Mouse (Mus musculus): ENCODE data around the gene Olfr1046. TPM values are rescaled to one million over a fixed set of nuclear protein-coding genes. Genes with fewer than 3 reads are reported as not detected.
"Not testable (repeated sequence)": the region's sequence is repeated elsewhere in the genome, so short reads cannot be mapped to it uniquely, and the experiment has no call there.

The Olfr1046 gene
- total RNA-seq (2022): not detected

DNA sequence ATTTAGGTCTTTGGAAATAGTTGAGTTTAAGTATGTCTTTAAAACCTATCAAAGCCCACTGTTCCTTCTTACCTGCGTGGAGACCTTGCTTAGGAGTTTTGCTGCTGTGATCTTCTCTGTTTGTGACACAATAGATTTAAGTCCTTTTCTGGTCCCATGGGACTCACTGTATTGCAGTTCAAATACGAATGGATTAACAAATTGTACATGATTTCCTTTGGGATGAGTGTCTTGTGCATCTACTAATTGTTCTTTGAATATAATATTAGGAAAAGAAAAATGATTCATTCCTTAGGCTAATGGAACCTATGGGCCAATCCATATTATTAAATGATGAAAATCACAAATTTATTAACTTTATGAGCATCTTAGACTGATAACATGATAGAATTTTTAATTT lies at the start of gene Olfr1046:
Gene Olfr1046 (minus strand): TSS at position 101 of the 400 bp plus-strand sequence.
- DNase-seq (ENCODE audit: low spot score): no peak

DNA sequence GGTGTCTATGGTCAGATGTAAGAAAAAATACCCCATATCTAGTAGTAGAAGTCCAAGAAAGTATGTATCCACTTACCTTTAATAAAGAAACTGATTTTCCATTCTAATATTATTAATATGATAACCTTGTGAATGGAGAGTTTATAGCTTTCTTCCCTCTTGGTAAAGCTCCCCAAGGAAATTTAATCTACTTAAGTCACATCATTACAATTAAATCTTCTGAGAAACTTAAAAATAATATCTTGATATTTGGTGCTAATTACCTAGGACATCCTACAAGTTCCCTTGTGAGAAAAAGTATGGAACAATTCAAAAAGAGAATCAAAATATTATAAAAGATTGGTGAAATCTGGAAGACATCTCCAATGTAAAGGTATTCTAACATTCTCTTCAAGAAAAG lies 39.1 kb upstream of the Olfr1046 start, which contains the start of gene Olfr1049:
Gene Olfr1049 (minus strand): TSS at position 101 of the 400 bp plus-strand sequence.
- DNase-seq (ENCODE audit: low spot score): not testable (repeated sequence)

DNA sequence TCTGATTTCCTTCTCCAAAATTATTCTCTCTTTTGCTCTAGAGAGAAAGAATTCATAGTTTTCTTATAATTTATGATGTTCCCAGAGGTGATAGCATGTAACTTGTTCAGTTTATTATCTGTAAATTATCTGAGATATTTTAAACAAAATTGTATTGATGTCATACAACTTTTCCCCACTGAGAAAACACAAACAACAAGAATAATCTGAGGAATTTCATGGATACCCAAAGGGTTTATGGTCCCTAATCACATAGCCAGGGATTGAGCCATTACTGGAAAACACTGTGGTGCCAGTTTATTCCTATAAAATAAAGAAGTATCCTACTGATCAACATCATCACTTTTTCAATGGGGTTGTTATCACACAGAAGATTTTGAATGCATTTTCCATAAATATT lies 21.1 kb upstream of the Olfr1046 start, which contains the start of gene Olfr1048:
Gene Olfr1048 (minus strand): TSS at position 101 of the 400 bp plus-strand sequence.
- no peak for DNase-seq (ENCODE audit: low spot score)

DNA sequence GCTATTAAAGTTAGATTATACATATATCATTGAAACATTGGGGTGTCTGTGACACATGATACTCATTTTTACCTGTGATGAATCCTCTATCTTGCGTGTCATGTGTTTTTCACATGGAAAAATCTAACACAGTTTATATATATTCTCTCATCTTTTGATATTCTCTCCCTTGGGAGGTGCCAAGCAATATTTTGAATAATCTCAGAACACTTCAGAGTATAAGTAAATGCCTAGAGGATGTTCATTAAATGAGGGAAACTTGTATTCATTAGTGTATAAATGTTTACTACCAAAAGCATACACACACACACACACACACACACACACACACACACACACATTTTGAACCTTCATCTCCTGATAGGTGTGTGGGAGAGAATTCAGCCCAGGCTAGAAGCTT lies 12.2 kb upstream of the Olfr1046 start, which contains the start of gene Olfr1047:
Gene Olfr1047 (minus strand): TSS at position 101 of the 400 bp plus-strand sequence.
- DNase-seq (ENCODE audit: low spot score): no peak

DNA sequence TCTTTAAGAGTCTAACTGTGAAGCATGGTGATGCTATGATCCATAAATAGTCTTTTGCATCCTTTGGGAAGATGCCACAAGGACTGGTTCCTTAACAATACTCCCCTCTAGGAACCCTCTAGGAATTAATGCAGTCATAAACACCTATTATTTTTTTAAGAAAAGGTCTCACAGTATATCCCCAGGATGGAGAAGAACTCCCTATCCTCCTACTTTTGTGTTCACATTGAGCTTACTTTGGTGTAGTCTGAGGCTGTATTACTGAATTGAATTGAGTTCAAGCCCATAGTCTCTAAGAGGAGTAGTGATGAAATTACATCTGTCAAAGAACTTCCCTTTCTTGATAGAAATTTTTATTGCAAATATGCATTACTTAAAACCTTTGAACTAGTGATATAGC lies 16.2 kb downstream of the Olfr1046 start, which contains the start of gene Olfr1045:
Gene Olfr1045 (minus strand): TSS at position 101 of the 400 bp plus-strand sequence.
- no peak for DNase-seq (ENCODE audit: low spot score)

DNA sequence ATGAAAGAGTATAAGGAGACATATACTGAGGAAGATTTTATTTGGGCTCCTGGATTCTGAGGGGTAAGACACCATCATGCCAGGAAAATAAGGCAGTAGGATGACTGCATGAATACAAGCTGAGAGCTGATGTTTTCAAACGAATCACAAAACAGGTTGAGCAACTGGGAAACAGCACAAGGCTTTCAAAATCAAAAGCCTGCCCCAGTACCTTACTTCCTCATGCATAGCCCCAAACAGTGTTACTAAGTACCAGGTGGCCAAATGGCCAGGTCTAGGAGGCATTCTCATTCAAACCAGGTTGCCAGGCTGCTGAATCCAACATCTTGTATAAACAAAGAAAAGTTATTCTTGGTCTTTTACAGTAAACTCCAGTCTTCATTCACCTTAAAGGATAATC lies 23.3 kb downstream of the Olfr1046 start:
- DNase-seq (ENCODE audit: low spot score): no peak

DNA sequence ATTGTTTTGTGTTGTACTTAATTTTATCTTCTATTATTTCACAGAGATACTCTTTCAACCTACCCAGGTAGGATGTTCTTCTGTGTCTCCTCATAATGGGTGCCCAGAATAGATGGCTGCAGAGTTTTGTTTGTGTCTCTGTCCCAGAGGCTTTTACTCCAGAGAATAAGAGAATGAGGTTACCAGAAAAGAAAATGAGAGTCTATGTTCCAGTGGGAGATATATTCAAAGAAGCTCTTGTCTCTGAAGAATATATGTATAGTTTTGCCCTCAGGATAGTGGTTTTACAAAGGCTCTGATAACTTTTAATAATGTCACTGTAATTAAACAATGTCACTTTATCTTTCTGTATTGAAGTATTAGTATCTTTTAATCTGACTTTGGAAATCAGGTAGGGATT lies 33.5 kb downstream of the Olfr1046 start, which contains the start of gene Olfr52:
Gene Olfr52 (minus strand): TSS at position 101 of the 400 bp plus-strand sequence.
- no peak for DNase-seq (ENCODE audit: low spot score)

DNA sequence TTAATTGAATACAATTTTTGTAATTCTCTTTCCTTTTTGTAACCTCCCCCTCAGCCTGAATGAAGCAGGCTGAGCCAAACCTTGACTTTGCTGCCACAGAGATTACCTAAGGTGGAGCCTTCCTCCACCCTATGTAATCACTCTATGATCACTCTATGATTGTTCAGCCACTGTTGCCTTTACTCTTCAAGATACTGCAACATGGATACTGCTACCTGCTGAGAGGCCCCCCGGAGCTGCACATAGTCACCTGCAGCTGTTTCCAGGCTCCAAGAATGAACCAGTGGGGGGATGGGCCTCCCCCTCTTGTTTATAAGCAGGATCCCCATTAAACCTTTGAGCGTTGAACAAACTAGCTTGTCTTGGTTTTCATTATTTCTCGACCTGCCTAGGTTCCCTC lies 39.2 kb downstream of the Olfr1046 start:
- DNase-seq (ENCODE audit: low spot score): no peak

DNA sequence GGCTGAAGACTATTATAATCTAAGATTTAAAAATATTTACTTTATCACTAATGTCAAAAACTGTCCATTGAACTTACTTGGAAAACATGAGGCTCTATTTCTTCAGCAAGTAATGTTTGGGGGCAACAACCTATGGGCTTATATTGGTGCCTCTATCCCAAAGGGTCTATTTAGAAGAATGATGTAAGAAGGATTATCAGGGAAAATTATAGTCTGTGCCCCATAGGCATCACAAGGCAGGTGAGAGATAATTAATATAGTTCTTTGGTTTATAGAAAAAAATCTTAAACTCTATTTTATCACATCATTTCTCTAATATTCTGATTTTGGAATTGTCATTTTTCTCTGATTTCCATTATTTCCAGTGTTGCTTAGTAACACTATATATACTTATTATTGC lies 41.4 kb downstream of the Olfr1046 start, which contains the start of gene Olfr1044:
Gene Olfr1044 (minus strand): TSS at position 101 of the 400 bp plus-strand sequence.
- DNase-seq (ENCODE audit: low spot score): no peak

DNA sequence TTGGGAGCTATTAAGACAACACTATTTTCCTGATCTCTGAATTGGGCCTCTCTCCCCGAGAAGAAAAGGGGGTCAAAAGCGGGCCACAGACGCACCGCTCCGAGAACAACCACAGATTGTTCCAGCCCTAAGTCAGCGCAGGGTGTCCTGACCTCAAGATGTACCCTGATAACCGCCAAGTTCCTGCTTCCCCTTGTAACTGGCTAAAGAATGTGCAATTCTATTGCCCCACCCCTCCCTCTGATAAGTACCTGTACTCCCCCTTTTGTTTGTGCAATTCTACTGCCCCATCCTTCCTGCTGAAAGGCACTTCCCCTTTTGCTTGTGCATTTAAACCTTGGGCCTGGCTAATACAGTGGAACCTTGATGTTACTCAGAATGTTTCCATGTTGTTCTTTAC lies 43.7 kb downstream of the Olfr1046 start:
- DNase-seq (ENCODE audit: low spot score): not testable (repeated sequence)

DNA sequence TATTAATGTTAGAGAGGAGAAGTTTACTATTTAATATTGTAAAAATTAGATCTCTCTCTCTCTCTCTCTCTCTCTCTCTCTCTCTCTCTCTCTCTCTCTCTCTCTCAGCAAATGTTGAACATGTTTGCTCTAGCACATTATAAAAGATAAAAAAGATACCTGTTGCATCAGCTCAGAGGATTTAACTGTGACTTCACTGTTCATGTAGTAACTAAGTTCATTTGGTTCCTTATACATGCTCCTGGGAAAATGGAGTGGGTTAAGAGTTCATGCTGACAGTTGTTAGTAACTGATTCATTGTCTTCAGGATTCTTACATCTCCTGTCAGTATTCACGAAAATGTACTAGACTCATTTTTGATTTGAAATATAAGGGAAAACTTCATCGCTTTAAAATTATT lies 51.7 kb downstream of the Olfr1046 start, which contains the start of gene Olfr1043:
Gene Olfr1043 (minus strand): TSS at position 101 of the 400 bp plus-strand sequence.
- DNase-seq (ENCODE audit: low spot score): no peak

Other genes starting within 250 kb of the Olfr1046 start
- gene Olfr1029, start 245.4 kb downstream of the Olfr1046 start, total RNA-seq (2022): not detected
- gene Olfr1030, start 240.0 kb downstream of the Olfr1046 start, total RNA-seq (2022): not detected
- gene Olfr1031, start 229.0 kb downstream of the Olfr1046 start, total RNA-seq (2022): not detected
- gene Olfr1032, start 213.8 kb downstream of the Olfr1046 start, total RNA-seq (2022): not detected
- gene Olfr1033, start 198.7 kb downstream of the Olfr1046 start, total RNA-seq (2022): 1 to 10 TPM; 2.0 to 5.0 (median 3.4) TPM
- gene Olfr1034, start 173.5 kb downstream of the Olfr1046 start, total RNA-seq (2022): under 1 TPM; 0.19 to 0.28 (median 0.24) TPM
- gene Olfr1036, start 145.3 kb downstream of the Olfr1046 start, total RNA-seq (2022): not detected
- gene Olfr1037, start 131.9 kb downstream of the Olfr1046 start, total RNA-seq (2022): not detected
- not detected for gene Olfr1039, start 83.4 kb downstream of the Olfr1046 start, total RNA-seq (2022)
- gene Olfr1040, start 72.6 kb downstream of the Olfr1046 start, total RNA-seq (2022): not detected
- not detected for gene Olfr1042, start 57.5 kb downstream of the Olfr1046 start, total RNA-seq (2022)
- gene Olfr1043, start 51.8 kb downstream of the Olfr1046 start, total RNA-seq (2022): not detected
- gene Olfr1044, start 41.5 kb downstream of the Olfr1046 start, total RNA-seq (2022): not detected
- not detected for gene Olfr52, start 33.6 kb downstream of the Olfr1046 start, total RNA-seq (2022)
- not detected for gene Olfr1045, start 16.3 kb downstream of the Olfr1046 start, total RNA-seq (2022)
- not detected for gene Olfr1047, start 12.1 kb upstream of the Olfr1046 start, total RNA-seq (2022)
- gene Olfr1048, start 21.0 kb upstream of the Olfr1046 start, total RNA-seq (2022): not detected
- not detected for gene Olfr1049, start 39.0 kb upstream of the Olfr1046 start, total RNA-seq (2022)
- gene Olfr1051, start 59.8 kb upstream of the Olfr1046 start, total RNA-seq (2022): not detected
- gene Olfr1052, start 73.1 kb upstream of the Olfr1046 start, total RNA-seq (2022): not detected
- not detected for gene Olfr1053, start 96.0 kb upstream of the Olfr1046 start, total RNA-seq (2022)
- not detected for gene Olfr1054, start 116.1 kb upstream of the Olfr1046 start, total RNA-seq (2022)
- not detected for gene Olfr1055, start 131.0 kb upstream of the Olfr1046 start, total RNA-seq (2022)
- not detected for gene Olfr1056, start 143.2 kb upstream of the Olfr1046 start, total RNA-seq (2022)
- not detected for gene Olfr1057, start 159.1 kb upstream of the Olfr1046 start, total RNA-seq (2022)
- gene Olfr1058, start 169.2 kb upstream of the Olfr1046 start, total RNA-seq (2022): not detected
- not detected for gene Olfr1061, start 194.7 kb upstream of the Olfr1046 start, total RNA-seq (2022)
- gene Olfr1062, start 207.4 kb upstream of the Olfr1046 start, total RNA-seq (2022): not detected
- not detected for gene Olfr1065, start 231.3 kb upstream of the Olfr1046 start, total RNA-seq (2022)
- not detected for gene Olfr1066, start 237.0 kb upstream of the Olfr1046 start, total RNA-seq (2022)

Data from heart, adult 8-10 months (tissue).